Mouse (Mus musculus) heart, embryonic 13.5 days (tissue): ENCODE data around the gene Aatf. TPM values are rescaled to one million over a fixed set of nuclear protein-coding genes. Genes with fewer than 3 reads are reported as not detected.

Source experiments
- ATAC-seq: fragments of 200-750 bp; cut with Nextera tagmentation; 2 replicates; pipeline ENCODE4 v1.8.0; 2017; ENCODE audit warnings: moderate TSS enrichment; ENCODE audit not compliant: insufficient number of reproducible peaks, low FRiP score, low TSS enrichment; ENCODE audit errors: extremely low read depth
- H3K27ac ChIP-seq: fragments of 300-500 bp; sonication (generic); replicated peaks from 2 replicates; pipeline ENCODE4 v1.5.1; 2015; ENCODE audit warnings: moderate library complexity, mild to moderate bottlenecking, inconsistent platforms
- H3K27me3 ChIP-seq: fragments of 300-500 bp; sonication (generic); replicated peaks from 2 replicates; pipeline ENCODE4 v1.6.1; 2015; ENCODE audit warnings: mild to moderate bottlenecking, inconsistent platforms
- H3K36me3 ChIP-seq: fragments of 300-500 bp; sonication (generic); 2 replicates; pipeline ENCODE4 v1.6.1; 2015; ENCODE audit warnings: mild to moderate bottlenecking, inconsistent platforms
- H3K4me1 ChIP-seq: fragments of 300-500 bp; sonication (generic); 2 replicates; pipeline ENCODE4 v1.6.1; 2015; ENCODE audit warnings: inconsistent platforms
- H3K4me2 ChIP-seq: fragments of 300-500 bp; sonication (generic); 2 replicates; pipeline ENCODE4 v1.6.1; 2015; ENCODE audit warnings: inconsistent platforms, mild to moderate bottlenecking, moderate library complexity
- H3K4me3 ChIP-seq: fragments of 300-500 bp; sonication (generic); 2 replicates; pipeline ENCODE4 v1.5.1; 2015; ENCODE audit warnings: moderate library complexity, mild to moderate bottlenecking, inconsistent platforms
- H3K9ac ChIP-seq: fragments of 300-500 bp; sonication (generic); 2 replicates; pipeline ENCODE4 v1.6.1; 2015; ENCODE audit warnings: inconsistent platforms, mild to moderate bottlenecking, moderate library complexity
- H3K9me3 ChIP-seq: fragments of 300-500 bp; sonication (generic); 2 replicates; pipeline ENCODE4 v1.6.1; 2016; ENCODE audit warnings: inconsistent platforms
- WGBS: fragments of 180-500 bp; shearing (Covaris S2); methylation state at CpG from one replicate; pipeline ENCODE4 v1.1.7; 2015; ENCODE audit warnings: mixed read lengths; 5-methylcytosine and 5-hydroxymethylcytosine counted together
- polyA plus RNA-seq: library from polyadenylated mRNA; unstranded; fragments of >200 nt; fragmentation: Nextera tagmentation; extraction: Ambion mirVana; gene quantifications from 2 replicates; pipeline ENCODE4 v1.2.1, GENCODE M21; 2015

Gene Aatf
- polyA plus RNA-seq, 1 experiment from 2014 or later = 28.2 TPM

GRCm38 (mm10) chr11:84481661-84482060, 31.7 kb downstream of the Aatf start:
- Histone ChIP-seq H3K27ac (no peak overlapping the region), H3K9me3 (no peaks in the 10 kb centered on the region), H3K27me3 (no peaks in the 10 kb centered on the region), H3K4me2 (no peak overlapping the region), H3K36me3 (no peaks in the 10 kb centered on the region), H3K9ac (no peak overlapping the region), H3K4me3 (no peak overlapping the region), H3K4me1 (peaks cover 13% of the 10 kb centered on the region)
- 75% methylated on average over 7 of the region's 7 CpGs for WGBS
- ATAC-seq = no peak

- 61% methylated on average over 3 of the region's 3 CpGs for WGBS
- Histone ChIP-seq H3K9me3 (no peaks in the 10 kb centered on the region), H3K4me1 (peaks cover 13% of the 10 kb centered on the region), H3K27me3 (no peaks in the 10 kb centered on the region), H3K9ac (no peak overlapping the region), H3K36me3 (no peaks in the 10 kb centered on the region), H3K4me2 (no peak overlapping the region), H3K4me3 (no peak overlapping the region), H3K27ac (no peak overlapping the region)
- no peak for ATAC-seq
Observed at GRCm38 (mm10) chr11:84480451-84480850, 32.9 kb downstream of the Aatf start.

GRCm38 (mm10) chr11:84476641-84477040, 36.7 kb downstream of the Aatf start:
- peaks cover 11% of the 10 kb centered on the region for H3K36me3 ChIP-seq
- no peak overlapping the region for H3K4me3 ChIP-seq
- no peak overlapping the region for H3K4me2 ChIP-seq
- no peak overlapping the region for H3K27ac ChIP-seq
- ATAC-seq = no peak
- no peaks in the 10 kb centered on the region for H3K9me3 ChIP-seq
- H3K9ac ChIP-seq = no peak overlapping the region
- no peaks in the 10 kb centered on the region for H3K27me3 ChIP-seq
- H3K4me1 ChIP-seq = peaks cover 13% of the 10 kb centered on the region
- 97% methylated on average over 2 of the region's 2 CpGs for WGBS

- no peak for ATAC-seq
- Histone ChIP-seq H3K36me3 (peaks cover 15% of the 10 kb centered on the region), H3K4me2 (no peak overlapping the region), H3K9ac (no peak overlapping the region), H3K27ac (no peak overlapping the region), H3K4me3 (no peak overlapping the region), H3K27me3 (no peaks in the 10 kb centered on the region), H3K9me3 (no peaks in the 10 kb centered on the region), H3K4me1 (peaks cover 9% of the 10 kb centered on the region)
- 88% methylated on average over 4 of the region's 4 CpGs for WGBS
Observed at GRCm38 (mm10) chr11:84475991-84476390, 37.3 kb downstream of the Aatf start.

- Histone ChIP-seq H3K4me3 (no peak overlapping the region), H3K27ac (no peak overlapping the region), H3K36me3 (peaks cover 29% of the 10 kb centered on the region), H3K9me3 (no peaks in the 10 kb centered on the region), H3K9ac (no peak overlapping the region), H3K27me3 (no peaks in the 10 kb centered on the region), H3K4me2 (no peak overlapping the region), H3K4me1 (no peaks in the 10 kb centered on the region)
- no peak for ATAC-seq
- WGBS = 52% methylated on average over 4 of the region's 4 CpGs
Observed at GRCm38 (mm10) chr11:84473093-84473667, 40.1 kb downstream of the Aatf start.

- H3K4me2 ChIP-seq = no peak overlapping the region
- H3K4me1 ChIP-seq = peaks cover 7% of the 10 kb centered on the region; the same call in 1 of the 2 replicates
- no peaks in the 10 kb centered on the region for H3K27me3 ChIP-seq
- no peak for ATAC-seq
- H3K36me3 ChIP-seq = peaks cover 28% of the 10 kb centered on the region
- 48% methylated on average over 5 of the region's 5 CpGs for WGBS
- no peaks in the 10 kb centered on the region for H3K9me3 ChIP-seq
- no peak overlapping the region for H3K4me3 ChIP-seq
- no peak overlapping the region for H3K9ac ChIP-seq
- H3K27ac ChIP-seq = no peak overlapping the region
Observed at GRCm38 (mm10) chr11:84464571-84464970, 48.8 kb downstream of the Aatf start.

GRCm38 (mm10) chr11:84453901-84454300, 59.4 kb downstream of the Aatf start:
- no peaks in the 10 kb centered on the region for H3K27me3 ChIP-seq
- no peak overlapping the region for H3K4me2 ChIP-seq
- no peak overlapping the region for H3K27ac ChIP-seq
- peaks cover 6% of the 10 kb centered on the region; the same call in 1 of the 2 replicates for H3K4me1 ChIP-seq
- H3K4me3 ChIP-seq = no peak overlapping the region
- no peaks in the 10 kb centered on the region for H3K9me3 ChIP-seq
- no peaks in the 10 kb centered on the region; the same call in 1 of the 2 replicates for H3K36me3 ChIP-seq
- H3K9ac ChIP-seq = no peak overlapping the region
- 88% methylated on average over 7 of the region's 7 CpGs for WGBS
- no peak for ATAC-seq

GRCm38 (mm10) chr11:84442554-84443331, 70.6 kb downstream of the Aatf start:
- 84% methylated on average over 4 of the region's 4 CpGs for WGBS
- peaks cover 29% of the 10 kb centered on the region for H3K36me3 ChIP-seq
- H3K4me2 ChIP-seq = no peak overlapping the region
- no peak for ATAC-seq
- no peak overlapping the region for H3K9ac ChIP-seq
- H3K27me3 ChIP-seq = no peaks in the 10 kb centered on the region
- H3K27ac ChIP-seq = no peak overlapping the region
- H3K4me1 ChIP-seq = no peaks in the 10 kb centered on the region
- no peak overlapping the region for H3K4me3 ChIP-seq
- H3K9me3 ChIP-seq = no peaks in the 10 kb centered on the region

GRCm38 (mm10) chr11:84440402-84440801, 72.9 kb downstream of the Aatf start:
- Histone ChIP-seq H3K27ac (no peak overlapping the region), H3K36me3 (peaks cover 33% of the 10 kb centered on the region), H3K4me1 (no peaks in the 10 kb centered on the region), H3K9me3 (no peaks in the 10 kb centered on the region), H3K27me3 (no peaks in the 10 kb centered on the region), H3K4me2 (no peak overlapping the region), H3K9ac (no peak overlapping the region), H3K4me3 (no peak overlapping the region)
- 84% methylated on average over 3 of the region's 3 CpGs for WGBS
- ATAC-seq = no peak

- no peaks in the 10 kb centered on the region for H3K9me3 ChIP-seq
- H3K36me3 ChIP-seq = peaks cover 15% of the 10 kb centered on the region
- H3K4me3 ChIP-seq = no peak overlapping the region
- no peak overlapping the region for H3K4me2 ChIP-seq
- no peaks in the 10 kb centered on the region for H3K27me3 ChIP-seq
- no peak overlapping the region for H3K9ac ChIP-seq
- no peak for ATAC-seq
- WGBS = 72% methylated on average over 6 of the region's 6 CpGs
- no peaks in the 10 kb centered on the region for H3K4me1 ChIP-seq
- no peak overlapping the region for H3K27ac ChIP-seq
Observed at GRCm38 (mm10) chr11:84434879-84435278, 78.4 kb downstream of the Aatf start.

GRCm38 (mm10) chr11:84430336-84430735, 83.0 kb downstream of the Aatf start:
- Histone ChIP-seq H3K27ac (no peak overlapping the region), H3K27me3 (no peaks in the 10 kb centered on the region), H3K4me2 (no peak overlapping the region), H3K4me3 (no peak overlapping the region), H3K4me1 (no peaks in the 10 kb centered on the region; the same call in 1 of the 2 replicates), H3K36me3 (peaks cover 3% of the 10 kb centered on the region; the same call in 1 of the 2 replicates), H3K9me3 (no peaks in the 10 kb centered on the region), H3K9ac (no peak overlapping the region)
- ATAC-seq = no peak
- WGBS = 81% methylated on average over 4 of the region's 4 CpGs

- no peaks in the 10 kb centered on the region for H3K9me3 ChIP-seq
Observed at GRCm38 (mm10) chr11:84429581-84429980, 83.7 kb downstream of the Aatf start.

More at GRCm38 (mm10) chr11:84429581-84429980, 83.7 kb downstream of the Aatf start:
- H3K36me3 ChIP-seq = peaks cover 3% of the 10 kb centered on the region; the same call in 1 of the 2 replicates
- no peak overlapping the region for H3K4me2 ChIP-seq
- 74% methylated on average over 1 of the region's 1 CpGs for WGBS
- no peaks in the 10 kb centered on the region; the same call in 1 of the 2 replicates for H3K4me1 ChIP-seq
- no peak overlapping the region for H3K27ac ChIP-seq
- no peak overlapping the region for H3K9ac ChIP-seq
- no peak overlapping the region for H3K4me3 ChIP-seq
- no peak for ATAC-seq
- no peaks in the 10 kb centered on the region for H3K27me3 ChIP-seq
